Mouse (Mus musculus) ovary, postnatal 36 days (tissue): ENCODE data around the gene Ctsll3.
A peak's percentile ranks its signal among the peaks of the same experiment; 100 is the strongest.

Experiments
- DNase-seq: peaks from one replicate; pipeline ENCODE4 v3.0.0; 2022; ENCODE audit warnings: low spot score, mixed read lengths

Ctsll3 gene

DNA sequence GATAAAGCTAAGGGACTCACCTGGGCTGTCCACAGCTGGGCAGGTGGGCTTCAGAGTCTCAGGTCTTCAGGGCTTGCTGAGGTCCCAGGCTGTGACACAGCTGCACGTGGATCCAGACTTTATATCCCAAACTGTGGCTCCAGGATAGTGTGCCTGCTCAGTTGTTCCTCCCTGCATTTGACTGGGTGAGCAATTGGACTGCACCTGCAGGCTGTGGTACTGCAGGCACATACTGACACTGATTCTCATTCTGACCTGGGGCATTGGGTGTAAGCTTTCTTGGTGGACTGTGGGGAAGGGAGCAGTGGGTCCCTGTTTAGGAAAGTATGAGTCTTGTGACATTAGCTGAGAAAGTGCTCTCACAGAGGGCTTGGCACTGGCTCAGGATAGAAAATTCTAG lies at the start of gene Ctsll3:
Gene Ctsll3, minus strand, starts transcription at position 101 of the 400 bp plus-strand sequence.
- no peak for DNase-seq

- no peak for DNase-seq
These were observed 45.8 kb upstream of the Ctsll3 start for GRCm38 (mm10) chr13:60848241-60849120.

GRCm38 (mm10) chr13:60843153-60843552 lies 40.5 kb upstream of the Ctsll3 start:
- no peak for DNase-seq

DNA sequence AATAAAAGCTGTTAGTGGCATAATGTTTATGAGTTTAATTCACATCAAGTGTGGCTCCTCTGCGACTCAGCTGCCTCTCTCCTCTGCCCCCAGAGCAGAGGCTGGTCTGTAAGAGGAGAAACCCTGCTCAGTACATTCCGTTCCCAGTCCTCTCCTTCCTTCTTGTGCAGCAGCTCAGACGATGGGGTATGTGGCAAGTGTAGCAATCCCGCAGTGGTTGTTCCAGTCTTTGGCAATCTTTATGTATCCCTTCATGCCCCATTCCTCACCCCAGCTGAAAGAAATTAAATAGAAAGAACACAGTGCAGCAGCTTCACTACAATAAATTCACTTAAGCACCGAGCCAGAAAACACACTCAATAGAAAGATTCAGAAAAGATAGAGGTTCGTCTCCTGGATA lies 40.1 kb upstream of the Ctsll3 start:
- DNase-seq: no peak

DNA sequence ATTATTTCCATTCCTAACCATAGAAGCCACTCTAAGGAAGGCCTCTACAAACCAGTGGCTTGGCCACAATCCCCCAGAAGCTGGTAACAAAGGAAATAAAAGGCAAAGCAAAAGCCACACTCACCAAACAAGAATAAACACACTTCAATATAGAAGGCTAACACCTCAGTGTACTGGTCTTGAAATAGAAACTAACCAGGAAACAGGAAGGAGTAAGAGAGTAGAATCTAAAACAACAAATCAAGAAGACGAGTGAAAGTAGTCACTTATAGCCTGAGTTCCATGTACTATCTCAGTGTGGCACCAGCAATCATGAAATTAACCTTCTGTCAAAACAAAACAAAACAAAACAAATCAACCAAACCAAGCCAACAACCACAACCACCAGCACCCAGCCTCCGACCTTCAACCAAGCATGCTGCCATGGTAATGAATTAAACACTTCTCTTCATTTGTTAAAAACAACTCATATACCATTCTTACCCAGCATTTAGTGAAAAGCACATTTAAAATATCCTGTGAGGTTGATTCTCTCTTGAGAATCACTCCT lies 36.8 kb upstream of the Ctsll3 start:
- no peak for DNase-seq

DNA sequence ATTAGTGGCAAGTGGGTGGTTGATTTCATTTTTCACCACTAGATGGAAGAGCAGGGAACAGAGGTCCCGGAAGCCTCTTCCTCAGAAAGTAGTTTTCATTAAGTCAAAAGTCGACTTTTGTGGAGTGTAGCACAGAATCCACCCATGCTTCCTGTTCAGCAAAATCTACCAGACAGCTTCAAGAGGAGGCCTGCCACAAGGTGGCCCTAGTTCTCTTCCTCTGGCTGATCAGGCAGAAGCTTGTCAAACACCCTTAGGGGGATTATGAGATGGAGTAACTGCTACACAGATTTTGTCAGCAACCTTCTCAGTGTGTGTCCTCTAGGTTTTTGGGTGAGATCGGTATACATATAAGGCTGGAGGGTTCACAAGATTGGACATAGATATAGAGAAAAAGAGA lies 23.4 kb upstream of the Ctsll3 start:
- DNase-seq: no peak

DNA sequence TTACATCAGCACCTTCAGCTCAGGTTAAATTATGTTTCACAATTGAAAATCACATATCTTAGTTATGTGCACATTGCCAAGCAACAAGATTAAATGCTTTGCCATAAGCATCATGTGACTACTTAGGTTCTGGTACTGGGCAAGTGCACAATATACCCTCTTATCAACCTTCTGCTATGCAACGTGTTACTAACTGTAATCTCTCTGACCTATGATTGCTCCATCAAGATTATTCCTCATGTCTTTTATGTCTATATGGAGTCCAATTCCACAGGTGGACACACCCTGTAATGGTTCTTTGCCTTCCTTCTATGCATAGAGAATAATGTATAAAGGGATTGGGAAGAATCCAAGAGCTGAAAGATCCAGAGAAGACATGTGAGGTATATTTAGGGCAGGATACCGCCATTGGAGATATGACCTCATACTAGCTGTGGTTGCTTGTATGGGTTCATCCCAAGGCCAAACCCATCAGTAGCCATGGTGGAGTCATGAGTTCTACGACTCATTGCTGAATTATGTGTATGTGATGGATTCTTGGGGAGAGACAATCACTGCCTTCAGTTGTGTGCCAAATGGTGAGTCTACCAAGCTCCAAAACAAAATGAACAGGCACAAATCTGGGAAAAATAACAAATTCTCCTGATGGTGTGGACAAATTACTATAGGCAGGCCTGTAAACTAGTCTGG lies 18.0 kb upstream of the Ctsll3 start:
- no peak for DNase-seq

DNA sequence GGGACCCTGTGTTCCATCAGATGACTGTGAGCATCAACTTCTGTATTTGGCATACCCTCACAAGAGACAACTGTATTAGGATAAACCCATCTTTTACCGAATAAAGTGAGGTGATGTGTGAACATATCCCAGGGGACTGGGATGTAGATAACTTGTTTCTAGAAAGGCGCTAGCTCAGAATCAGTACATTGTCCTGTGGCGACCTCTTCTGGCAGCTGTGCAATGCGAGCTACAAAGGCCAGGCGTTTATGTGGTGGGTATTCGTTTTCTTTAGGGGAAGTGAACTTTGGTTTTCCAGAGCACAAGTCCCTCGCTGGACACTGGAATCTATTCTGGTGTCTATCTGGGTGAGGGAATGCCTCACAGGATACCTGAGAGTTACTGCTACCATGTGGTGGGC lies 16.8 kb upstream of the Ctsll3 start:
- DNase-seq: peak; percentile 36

- no peak for DNase-seq
These were observed 11.1 kb upstream of the Ctsll3 start for GRCm38 (mm10) chr13:60813722-60814121.

- no peak for DNase-seq
These were observed 10.1 kb upstream of the Ctsll3 start for GRCm38 (mm10) chr13:60812768-60813167.

GRCm38 (mm10) chr13:60809690-60810089 lies 7.0 kb upstream of the Ctsll3 start:
- no peak for DNase-seq

- DNase-seq: no peak
These were observed 13.2 kb downstream of the Ctsll3 start for GRCm38 (mm10) chr13:60789466-60789865.

DNA sequence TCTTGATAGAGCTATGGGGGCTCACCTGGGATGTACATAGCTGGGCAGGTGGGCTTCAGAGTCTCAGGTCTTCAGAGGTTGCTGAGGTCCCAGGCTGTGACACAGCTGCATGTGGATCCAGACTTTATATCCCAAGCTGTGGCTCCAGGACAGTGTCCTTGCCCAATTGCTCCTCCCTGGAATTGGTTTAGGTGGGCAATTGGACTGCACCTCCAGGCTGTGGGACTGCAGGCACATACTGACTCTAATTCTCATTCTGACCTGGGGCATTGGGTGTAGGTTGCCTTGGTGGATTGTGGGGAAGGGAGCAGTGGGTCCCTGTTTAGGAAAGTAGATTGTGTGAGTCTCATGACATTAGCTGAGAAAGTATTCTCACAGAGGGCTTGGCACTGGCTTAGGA lies 16.4 kb downstream of the Ctsll3 start, which contains the start of gene BC051665:
Gene BC051665, minus strand, starts transcription at position 101 of the 400 bp plus-strand sequence.
- no peak for DNase-seq

DNA sequence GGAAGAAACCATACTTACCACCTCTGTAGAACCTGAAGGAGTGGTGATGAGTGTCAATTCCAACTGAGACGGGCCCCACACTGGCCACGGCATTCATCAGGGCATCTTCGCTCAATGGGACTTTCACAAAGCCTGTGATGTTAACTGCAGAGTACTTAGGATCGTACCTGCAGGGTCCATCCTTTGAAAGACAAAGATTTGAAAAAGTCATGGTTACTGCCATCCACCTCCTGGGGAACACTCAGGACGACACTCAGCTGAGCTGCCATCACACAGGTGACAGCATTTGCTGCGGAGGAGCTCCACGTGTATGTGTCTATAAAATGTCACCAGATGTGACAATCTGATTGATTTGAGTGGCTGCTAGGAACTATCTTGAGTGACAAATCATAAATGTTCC lies 19.3 kb downstream of the Ctsll3 start:
- DNase-seq: no peak

- DNase-seq: no peak
These were observed 22.1 kb downstream of the Ctsll3 start for GRCm38 (mm10) chr13:60780534-60780933.

- DNase-seq: no peak
These were observed 41.5 kb downstream of the Ctsll3 start for GRCm38 (mm10) chr13:60761161-60761560.

DNA sequence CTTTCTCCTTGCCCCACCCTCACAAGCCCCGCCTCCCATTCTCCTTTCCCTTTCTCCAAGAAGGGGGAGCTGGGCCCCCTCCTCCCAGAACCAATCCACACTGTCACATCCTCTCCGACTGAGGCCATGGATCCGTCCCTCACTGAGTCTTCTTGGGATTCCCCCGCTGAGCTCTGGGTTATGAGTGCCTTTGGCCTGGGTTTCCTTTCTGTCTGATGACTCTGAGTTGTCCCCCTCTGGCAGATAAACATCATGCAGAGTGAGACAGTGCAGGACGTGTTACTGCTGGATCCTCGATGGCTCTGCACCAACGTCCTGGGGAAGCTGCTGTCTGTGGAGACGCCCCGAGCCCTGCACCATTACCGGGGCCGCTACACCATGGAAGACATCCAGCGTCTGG lies 42.3 kb downstream of the Ctsll3 start:
- DNase-seq: no peak

DNA sequence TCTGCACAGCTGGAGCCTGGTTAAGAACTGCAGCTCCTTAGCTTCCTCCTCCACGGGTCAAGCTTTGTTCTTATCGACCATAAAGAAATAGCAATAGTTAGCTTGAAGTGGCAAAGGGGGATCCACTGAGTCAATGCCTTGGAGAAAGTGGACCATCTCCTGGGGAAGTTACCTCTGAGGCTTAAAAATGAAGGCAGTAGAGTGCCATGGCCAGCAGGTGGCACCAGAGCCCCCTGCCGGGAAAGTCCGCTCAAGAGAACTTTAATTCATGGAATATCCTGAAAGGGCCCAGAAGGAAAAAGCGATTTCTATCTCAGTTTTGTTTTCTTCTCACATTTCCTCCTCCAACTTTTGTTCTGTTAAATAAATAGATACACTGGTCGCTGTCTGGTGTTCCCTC lies 43.5 kb downstream of the Ctsll3 start:
- DNase-seq: peak; percentile 46

- DNase-seq: no peak
These were observed 45.4 kb downstream of the Ctsll3 start for GRCm38 (mm10) chr13:60757292-60757691.

GRCm38 (mm10) chr13:60755251-60755650 lies 47.4 kb downstream of the Ctsll3 start:
- DNase-seq: no peak

DNA sequence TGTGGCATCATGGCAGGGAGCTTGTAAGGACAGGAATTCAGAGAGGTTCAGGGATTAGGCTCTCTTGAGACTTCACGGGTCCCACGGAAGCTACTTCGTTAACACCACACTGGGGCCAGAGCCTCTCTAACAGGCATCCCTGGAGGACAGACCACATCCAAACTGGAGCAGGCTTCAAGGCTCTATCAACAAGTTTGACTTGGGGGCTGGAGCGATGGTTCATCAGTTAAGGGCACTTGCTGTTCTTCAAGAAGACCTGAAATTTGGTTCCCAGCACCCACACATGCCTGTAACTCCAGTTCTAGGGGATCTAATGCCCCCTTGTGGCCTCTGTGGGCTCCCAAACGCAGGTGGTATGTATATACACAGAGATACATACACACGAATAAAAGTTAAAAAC lies 49.4 kb downstream of the Ctsll3 start:
- no peak for DNase-seq

GRCm38 (mm10) chr13:60750930-60751329 lies 51.7 kb downstream of the Ctsll3 start:
- DNase-seq: no peak

DNA sequence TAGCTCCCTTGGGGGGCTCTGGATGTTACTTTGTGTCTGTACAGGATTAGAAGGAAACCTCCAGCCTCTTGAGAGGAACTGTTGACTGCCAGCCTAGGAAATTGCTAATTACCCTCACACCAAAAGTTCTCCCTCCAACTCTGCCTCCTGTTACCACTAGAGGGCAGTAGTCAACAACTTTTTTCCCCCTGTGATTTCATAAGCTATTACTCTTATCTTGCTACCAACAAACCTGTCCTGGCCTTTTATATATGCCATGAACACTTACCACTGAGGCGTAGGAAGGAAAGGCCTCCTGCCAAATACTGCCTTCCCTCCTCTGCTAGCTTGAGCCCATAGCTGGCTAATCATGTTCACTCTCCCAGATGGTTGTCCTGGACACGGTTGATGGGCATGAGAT lies 54.1 kb downstream of the Ctsll3 start:
- no peak for DNase-seq
